Mouse (Mus musculus) left cerebral cortex, postnatal 10 days (tissue): ENCODE results near the gene Tff3. TPM values are rescaled to one million over a fixed set of nuclear protein-coding genes. Genes with fewer than 3 reads are reported as not detected.

ENCODE experiments used
- DNase-seq, 2 experiments: peaks; one replicate each; pipeline ENCODE4 v3.0.0; 2021 to 2022; ENCODE audit warnings: low spot score in 2 of 2, mixed read lengths in 1 of 2; ENCODE audit errors: extremely low spot score in 1 of 2
- intact Hi-C: fragments of 180-260 bp; cut with DNase I; formaldehyde crosslinking; loops from one replicate; pipeline ENCODE4 v1.15.1; 2025
- total RNA-seq, 2 experiments: library from RNA; stranded (reverse); gene quantifications; 2 replicates each; pipeline ENCODE4 v1.2.3; 2021

Tff3 gene
- not detected for total RNA-seq

DNA sequence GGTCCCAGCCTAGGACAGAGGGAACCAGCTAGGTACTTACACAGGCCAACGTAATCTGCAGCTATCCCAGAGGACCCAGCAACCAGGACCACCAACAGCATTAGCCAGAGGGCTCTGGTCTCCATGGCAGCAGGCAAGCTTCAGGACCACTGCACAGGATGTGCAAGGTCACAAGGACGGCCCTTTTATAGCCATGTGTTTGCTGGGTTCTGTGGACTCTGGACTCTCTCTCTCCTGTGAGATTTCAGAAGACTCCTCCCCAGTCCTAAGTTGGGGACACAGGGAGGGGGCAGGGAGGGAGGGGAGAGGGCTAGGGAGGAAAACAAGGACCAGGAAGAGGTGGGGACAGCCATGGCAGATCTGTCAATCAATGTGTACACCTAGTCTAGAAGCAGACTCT lies at the start of gene Tff3:
Gene Tff3, minus strand, starts transcription at position 195 of the 400 bp plus-strand sequence.
- DNase-seq, result no peak
- intact Hi-C loops, result loop anchor here (10.0 kb wide), 1 partner anchor 355 kb away; no protein-coding TSS in a partner anchor

- intact Hi-C loops, result no loop called here
- no peak for DNase-seq
These were observed 46.9 kb upstream of the Tff3 start for GRCm38 (mm10) chr17:31176321-31176720.

DNA sequence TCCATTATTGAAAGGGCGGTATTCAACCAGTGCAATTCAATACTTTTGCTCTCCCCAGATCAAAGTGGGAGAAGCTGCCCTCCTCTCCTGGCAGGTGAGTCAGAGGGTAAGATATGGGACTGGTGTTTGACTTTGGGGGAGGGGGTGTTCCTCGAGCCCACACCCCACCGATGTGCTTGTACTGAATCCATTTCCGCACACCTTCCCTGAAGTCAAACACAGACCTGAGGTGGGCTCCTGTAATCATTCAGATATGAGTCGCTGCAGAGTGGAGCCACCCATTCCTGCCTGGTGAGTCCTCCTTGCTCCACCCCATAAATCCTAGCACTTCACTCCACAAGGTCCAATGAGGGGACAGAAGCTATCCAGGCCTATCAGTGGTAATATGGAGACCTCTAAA lies 40.4 kb upstream of the Tff3 start:
- intact Hi-C loops, result no loop called here
- DNase-seq, result no peak

DNA sequence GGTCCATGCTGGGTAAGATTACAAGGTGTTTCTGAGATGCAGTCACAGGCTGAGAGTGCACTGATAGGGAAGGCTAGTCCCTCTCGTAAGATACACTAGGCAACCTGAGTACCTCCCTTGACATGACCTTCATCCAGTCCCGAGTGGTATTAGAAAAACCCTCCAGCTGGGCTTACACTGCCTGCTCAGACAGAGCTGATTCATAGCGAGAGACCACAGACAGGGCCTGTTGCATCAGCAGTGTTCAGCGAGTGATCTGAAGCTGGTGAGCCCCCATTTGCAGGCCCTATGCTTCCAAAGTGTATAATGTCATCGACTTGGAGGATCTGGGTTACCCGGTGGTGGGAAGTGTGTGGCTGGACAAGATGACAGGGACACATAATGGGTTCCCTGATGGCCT lies 35.7 kb upstream of the Tff3 start, which contains the start of gene Tff1:
Gene Tff1, minus strand, starts transcription at position 151 of the 400 bp plus-strand sequence.
- intact Hi-C loops, result no loop called here
- DNase-seq, result no peak

DNA sequence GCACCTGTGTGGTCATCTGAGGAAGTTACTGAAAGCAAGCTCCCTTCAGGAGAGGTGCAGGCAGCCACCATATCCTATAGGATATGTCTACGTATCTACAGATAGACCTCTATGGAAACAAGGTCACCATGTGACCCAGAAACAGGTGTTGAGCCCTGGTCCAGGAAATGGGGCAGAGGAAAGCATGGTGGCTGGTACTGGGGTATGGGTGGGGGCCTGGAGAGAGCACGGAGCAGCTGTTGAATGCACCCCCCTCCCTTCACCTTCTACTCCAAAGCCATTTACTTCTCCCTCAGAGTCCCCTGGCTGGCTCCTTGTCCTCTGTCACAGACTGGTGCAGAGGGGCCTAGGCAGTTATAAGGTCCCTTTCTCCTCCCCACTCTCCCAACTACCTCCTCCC lies 34.4 kb upstream of the Tff3 start:
- no peak for DNase-seq
- intact Hi-C loops, result loop anchor here (5.0 kb wide), 1 partner anchor 73 kb away; no protein-coding TSS in a partner anchor

- DNase-seq, result no peak
- intact Hi-C loops, result loop anchor here (5.0 kb wide), 1 partner anchor 75 kb away; no protein-coding TSS in a partner anchor
These were observed 33.2 kb upstream of the Tff3 start for GRCm38 (mm10) chr17:31162607-31163006.

DNA sequence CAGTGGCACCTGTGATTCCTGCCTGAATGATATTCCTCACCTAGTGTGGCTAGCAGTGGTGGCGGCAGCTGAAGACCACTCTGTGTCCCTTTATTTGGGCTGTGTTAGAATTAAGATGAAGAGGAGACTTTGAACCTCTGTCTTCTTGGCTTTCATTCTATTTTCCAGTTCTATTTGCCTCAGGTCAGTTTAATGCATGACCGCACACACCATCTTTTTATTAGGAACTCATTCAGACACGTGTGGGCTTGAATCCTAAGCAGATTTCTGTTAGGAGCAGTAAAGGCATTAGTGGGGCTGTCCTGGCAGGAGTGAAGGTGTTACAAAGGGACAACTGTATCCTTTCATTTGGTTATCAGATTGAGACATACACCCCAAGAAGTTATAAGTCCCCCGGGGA lies 30.8 kb upstream of the Tff3 start:
- DNase-seq, result no peak
- intact Hi-C loops, result loop anchor here (5.0 kb wide), 1 partner anchor 77 kb away; no protein-coding TSS in a partner anchor

- DNase-seq, result no peak
- intact Hi-C loops, result no loop called here
These were observed 28.5 kb upstream of the Tff3 start for GRCm38 (mm10) chr17:31157921-31158320.

- intact Hi-C loops, result no loop called here
- no peak for DNase-seq
These were observed 24.3 kb upstream of the Tff3 start for GRCm38 (mm10) chr17:31153785-31154184.

DNA sequence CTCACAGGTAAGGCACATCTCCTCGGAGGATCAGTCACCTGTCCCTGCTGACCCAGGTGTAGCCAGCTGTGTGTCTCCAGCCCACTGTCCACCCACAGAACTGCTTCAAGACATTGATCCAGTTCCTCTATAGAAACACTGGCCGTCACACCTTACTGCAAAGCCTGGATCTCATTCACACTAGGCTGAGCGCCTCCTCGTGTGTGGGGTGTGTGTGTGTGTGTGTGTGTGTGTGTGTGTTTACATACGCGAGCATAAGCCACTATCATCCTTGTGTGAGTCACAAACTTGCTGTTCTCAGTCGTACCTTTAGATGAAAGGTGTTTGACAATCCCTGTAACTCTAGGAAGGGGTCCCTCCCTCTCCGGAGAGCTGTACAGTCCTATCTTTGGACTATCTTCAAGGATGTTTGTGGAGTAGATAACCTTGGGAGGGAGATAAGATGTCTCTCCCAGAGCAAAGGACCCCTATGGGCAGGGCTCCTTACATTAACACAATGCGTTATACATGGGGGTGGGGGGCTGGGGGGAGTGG lies 23.6 kb upstream of the Tff3 start:
- no peak for DNase-seq
- intact Hi-C loops, result no loop called here

GRCm38 (mm10) chr17:31152512-31152911 lies 23.1 kb upstream of the Tff3 start:
- no peak for DNase-seq
- intact Hi-C loops, result no loop called here

DNA sequence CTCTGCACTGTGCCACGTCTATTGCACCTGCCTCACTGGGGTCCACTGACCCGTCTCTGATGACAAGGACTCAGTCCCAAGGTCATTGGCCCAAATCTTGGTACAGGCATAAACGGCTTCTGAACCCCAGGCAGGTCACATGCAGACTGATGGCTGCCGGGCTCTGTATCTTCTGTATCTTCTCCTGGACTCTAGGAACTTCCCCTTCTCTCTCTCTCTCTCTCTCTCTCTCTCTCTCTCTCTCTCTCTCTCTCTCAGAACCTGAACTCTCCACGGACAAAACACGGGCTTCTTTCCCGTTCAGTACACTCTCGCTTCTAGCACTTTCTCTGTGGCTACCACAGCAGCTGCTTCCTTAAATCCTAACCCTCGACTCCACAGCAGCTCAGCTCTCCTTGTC lies 16.6 kb upstream of the Tff3 start:
- intact Hi-C loops, result no loop called here
- no peak for DNase-seq

DNA sequence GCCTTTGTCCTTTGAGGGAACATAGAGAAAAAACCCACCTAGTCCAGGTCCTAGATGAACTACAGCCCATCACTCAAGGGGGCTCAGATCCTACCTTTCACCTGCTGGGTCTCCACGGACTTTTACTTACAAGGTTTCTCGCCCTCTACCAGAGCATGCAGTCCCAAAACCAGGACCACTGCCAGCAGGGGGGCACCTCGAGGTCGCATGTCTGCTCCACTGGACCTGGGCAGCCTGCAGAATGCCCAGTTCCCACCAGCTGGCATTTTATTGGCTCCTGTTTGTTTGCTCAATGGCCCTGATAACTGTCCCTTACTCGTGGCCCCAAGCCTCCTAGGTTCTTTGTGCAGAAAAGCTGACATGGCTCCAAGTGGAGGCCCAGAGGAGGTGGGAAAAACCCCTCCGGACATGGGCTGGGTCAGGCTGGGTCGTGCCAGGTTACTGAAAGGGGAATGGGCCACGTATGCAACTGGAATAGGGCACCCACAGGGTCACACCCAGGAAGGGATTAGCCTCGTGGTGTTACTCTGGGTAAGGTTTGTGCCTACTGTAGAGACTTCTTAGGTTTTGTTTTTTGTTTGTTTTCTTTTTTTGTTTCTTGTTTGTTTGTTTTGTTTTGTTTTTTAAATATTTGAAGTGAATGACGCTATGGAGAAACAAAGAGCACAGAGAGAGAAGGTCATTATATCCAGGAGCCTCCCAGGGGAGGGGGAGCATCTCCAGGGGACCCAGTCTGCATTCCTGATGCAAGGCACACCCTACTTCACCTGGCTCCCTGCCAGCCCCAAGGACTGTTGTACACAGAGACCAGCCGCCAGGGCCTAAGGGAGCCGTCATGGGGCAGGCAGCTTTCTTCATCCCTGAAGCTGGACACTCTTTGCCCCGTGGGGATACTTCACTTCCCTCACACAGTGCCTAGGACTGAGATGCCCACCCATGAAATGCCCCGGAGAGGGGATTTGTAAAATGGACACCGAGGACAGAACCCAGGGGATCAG lies 14.9 kb upstream of the Tff3 start, which contains the start of gene Tff2:
Gene Tff2, minus strand, starts transcription at position 243 of the 998 bp plus-strand sequence.
- peak in 1 of 2 experiments; percentile 44 for DNase-seq
- intact Hi-C loops, result no loop called here

GRCm38 (mm10) chr17:31142116-31142515 lies 12.7 kb upstream of the Tff3 start:
- intact Hi-C loops, result no loop called here

DNA sequence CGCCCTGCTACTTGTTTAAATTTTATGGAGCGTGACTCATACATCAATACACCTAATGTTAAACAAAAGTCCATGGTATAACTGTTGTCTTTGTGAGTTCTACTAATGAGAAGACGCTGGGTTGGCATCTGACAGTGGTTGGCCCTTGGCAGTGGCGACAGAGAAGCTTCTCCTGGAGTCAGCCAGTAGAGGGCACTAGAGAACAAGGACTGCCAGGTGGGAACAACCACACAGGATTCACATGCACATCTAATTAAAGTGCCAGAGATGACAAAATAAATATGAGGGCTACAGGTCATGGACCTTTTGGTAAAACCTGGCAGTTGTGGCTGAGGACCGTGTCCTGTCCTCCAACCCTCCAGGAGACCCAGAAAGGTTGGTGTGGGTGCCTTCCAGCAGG lies 9.0 kb upstream of the Tff3 start:
- DNase-seq, result peak; percentile 46 to 59
- intact Hi-C loops, result loop anchor here (5.0 to 10.0 kb wide), 2 partner anchors 49 to 136 kb away; partner anchors contain the start of gene Rsph1

More at GRCm38 (mm10) chr17:31142116-31142515, 12.7 kb upstream of the Tff3 start:
- no peak for DNase-seq

DNA sequence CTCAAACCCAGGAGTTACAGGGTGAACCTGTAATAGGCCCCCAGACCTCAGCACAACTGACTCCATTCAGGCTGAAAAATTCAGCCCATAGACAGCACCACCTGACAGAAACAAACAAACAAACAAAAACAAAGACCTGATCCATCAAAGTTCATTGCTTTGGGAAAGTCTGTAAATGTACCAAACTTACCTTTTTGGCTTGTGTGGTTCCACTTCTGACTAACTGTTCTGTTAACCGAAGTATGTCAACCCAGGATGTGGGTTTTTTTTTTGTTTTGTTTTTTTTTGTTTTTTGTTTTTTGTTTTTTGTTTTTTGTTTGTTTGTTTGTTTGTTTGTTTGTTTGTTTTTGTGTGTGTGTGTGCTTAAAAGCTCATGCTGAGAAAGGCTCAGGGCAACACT lies 7.4 kb upstream of the Tff3 start:
- no peak for DNase-seq
- intact Hi-C loops, result loop anchor here (5.0 to 10.0 kb wide), 2 partner anchors 50 to 138 kb away; partner anchors contain the start of gene Rsph1

GRCm38 (mm10) chr17:31136291-31136690 lies 6.8 kb upstream of the Tff3 start:
- DNase-seq, result no peak
- intact Hi-C loops, result loop anchor here (5.0 to 10.0 kb wide), 2 partner anchors 51 to 139 kb away; partner anchors contain the start of gene Rsph1

GRCm38 (mm10) chr17:31134913-31135312 lies 5.5 kb upstream of the Tff3 start:
- DNase-seq, result no peak
- intact Hi-C loops, result loop anchor here (5.0 to 10.0 kb wide), 2 partner anchors 52 to 140 kb away; partner anchors contain the start of gene Rsph1

GRCm38 (mm10) chr17:31133776-31134175 lies 4.3 kb upstream of the Tff3 start:
- intact Hi-C loops, result loop anchor here (10.0 kb wide), 1 partner anchor 141 kb away; the partner anchor contains the start of gene Rsph1
- no peak for DNase-seq
